Mouse (Mus musculus): ENCODE measurements around the gene Ankrd11. TPM values are rescaled to one million over a fixed set of nuclear protein-coding genes. Genes with fewer than 3 reads are reported as not detected.
A peak's percentile ranks its signal among the peaks of the same experiment; 100 is the strongest.

Gene Ankrd11
- total and polyA plus RNA-seq, 3 experiments, result 49.2 to 235 (median 87.7) TPM

GRCm38 (mm10) chr8:122836696-122837095 lies 205.4 kb downstream of the Ankrd11 start:
- 0 out of 4 replicates have a peak, but pooled peaks cover 0 to 5% of the 10 kb centered on the region in 2 experiments for H3K4me1 ChIP-seq (ENCODE audit: control insufficient read depth in 1 of 2, insufficient read depth in 2 of 2, low read length in 2 of 2)
- H3K9ac ChIP-seq (ENCODE audit: control insufficient read depth, low read depth, low read length, poor library complexity, severe bottlenecking), result no peak overlapping the region
- no peaks in the 10 kb centered on the region for H3K36me3 ChIP-seq (ENCODE audit: control insufficient read depth in 1 of 2, insufficient read depth in 2 of 2, low read length in 2 of 2)
- DNase-seq (ENCODE audit: low read depth, low spot score), result no peak
- no peak for TF ChIP-seq MYB (IDR thresholded peaks at IDR 0.05; ENCODE audit: low read depth, low read length)
- 0 out of 2 replicates have a peak, but pooled peaks have one; percentile 13 for TF ChIP-seq GATA1 (IDR thresholded peaks at IDR 0.05; ENCODE audit: low read depth, low read length)
- H3K27ac ChIP-seq (ENCODE audit: control insufficient read depth, low read depth, low read length), result no peak overlapping the region
- H3K4me3 ChIP-seq (ENCODE audit: control insufficient read depth in 1 of 2, insufficient read depth in 1 of 2, low read depth in 2 of 2, low read length in 2 of 2), result no peak overlapping the region
- H3K27me3 ChIP-seq (ENCODE audit: control insufficient read depth in 1 of 2, insufficient read depth in 2 of 2, low read length in 2 of 2), result no peaks in the 10 kb centered on the region
- H3K9me3 ChIP-seq (replicated peaks; ENCODE audit: insufficient read depth, low read length), result no peaks in the 10 kb centered on the region
- H3K79me2 ChIP-seq (ENCODE audit: control insufficient read depth, insufficient read depth, low read length, poor library complexity), result no peaks in the 10 kb centered on the region

- no peaks in the 10 kb centered on the region for H3K36me3 ChIP-seq (ENCODE audit: control insufficient read depth in 1 of 2, insufficient read depth in 2 of 2, low read length in 2 of 2)
- H3K9ac ChIP-seq (ENCODE audit: control insufficient read depth, low read depth, low read length, poor library complexity, severe bottlenecking), result no peak overlapping the region
- no peaks in the 10 kb centered on the region for H3K9me3 ChIP-seq (replicated peaks; ENCODE audit: insufficient read depth, low read length)
- no peaks in the 10 kb centered on the region for H3K79me2 ChIP-seq (ENCODE audit: control insufficient read depth, insufficient read depth, low read length, poor library complexity)
- DNase-seq (ENCODE audit: low read depth, low spot score), result no peak
- no peak overlapping the region for H3K27ac ChIP-seq (ENCODE audit: control insufficient read depth, low read depth, low read length)
- H3K27me3 ChIP-seq (ENCODE audit: control insufficient read depth in 1 of 2, insufficient read depth in 2 of 2, low read length in 2 of 2), result no peaks in the 10 kb centered on the region
- H3K4me3 ChIP-seq (ENCODE audit: control insufficient read depth in 1 of 2, insufficient read depth in 1 of 2, low read depth in 2 of 2, low read length in 2 of 2), result no peak overlapping the region
- H3K4me1 ChIP-seq (ENCODE audit: control insufficient read depth in 1 of 2, insufficient read depth in 2 of 2, low read length in 2 of 2), result 0 out of 4 replicates have a peak, but pooled peaks cover 0 to 5% of the 10 kb centered on the region in 2 experiments
- TF ChIP-seq RAD21 (IDR thresholded peaks at IDR 0.05; ENCODE audit: low read depth, low read length) (no peak), HCFC1 (IDR thresholded peaks at IDR 0.05; ENCODE audit: low read depth, low read length) (no peak), ELF1 (IDR thresholded peaks at IDR 0.05; ENCODE audit: low read depth, low read length) (no peak), MXI1 (IDR thresholded peaks at IDR 0.05; ENCODE audit: low read depth, low read length) (no peak), ZC3H11A (IDR thresholded peaks at IDR 0.05; ENCODE audit: low read depth, low read length) (no peak), CHD2 (IDR thresholded peaks at IDR 0.05; ENCODE audit: low read length) (no peak)
Measured at GRCm38 (mm10) chr8:122836199-122836598, 205.9 kb downstream of the Ankrd11 start.

- Histone ChIP-seq H3K27ac (ENCODE audit: control insufficient read depth, low read depth, low read length) (no peak overlapping the region), H3K79me2 (ENCODE audit: control insufficient read depth, insufficient read depth, low read length, poor library complexity) (no peaks in the 10 kb centered on the region), H3K9me3 (replicated peaks; ENCODE audit: insufficient read depth, low read length) (no peaks in the 10 kb centered on the region), H3K4me1 (ENCODE audit: control insufficient read depth in 1 of 2, insufficient read depth in 2 of 2, low read length in 2 of 2) (0 out of 4 replicates have a peak, but pooled peaks cover 0 to 2% of the 10 kb centered on the region in 2 experiments), H3K36me3 (ENCODE audit: control insufficient read depth in 1 of 2, insufficient read depth in 2 of 2, low read length in 2 of 2) (no peaks in the 10 kb centered on the region), H3K9ac (ENCODE audit: control insufficient read depth, low read depth, low read length, poor library complexity, severe bottlenecking) (no peak overlapping the region), H3K27me3 (ENCODE audit: control insufficient read depth in 1 of 2, insufficient read depth in 2 of 2, low read length in 2 of 2) (no peaks in the 10 kb centered on the region), H3K4me3 (ENCODE audit: control insufficient read depth in 1 of 2, insufficient read depth in 1 of 2, low read depth in 2 of 2, low read length in 2 of 2) (no peak overlapping the region)
- TF ChIP-seq SMC3 (IDR thresholded peaks at IDR 0.05; ENCODE audit: low read depth, low read length), result peak; percentile 99
- peak; percentile 76 for TF ChIP-seq SIN3A (IDR thresholded peaks at IDR 0.05; ENCODE audit: low read length)
- peak; percentile 79 for TF ChIP-seq MAZ (IDR thresholded peaks at IDR 0.05; ENCODE audit: low read depth, low read length)
- TF ChIP-seq MYC (IDR thresholded peaks at IDR 0.05; ENCODE audit: low read depth, low read length), result peak; percentile 90
- peak; percentile 42; the same call in 1 of the 2 replicates for TF ChIP-seq ELF1 (IDR thresholded peaks at IDR 0.05; ENCODE audit: low read depth, low read length)
- TF ChIP-seq HCFC1 (IDR thresholded peaks at IDR 0.05; ENCODE audit: low read depth, low read length), result peak; percentile 41; the same call in 1 of the 2 replicates
- no peak for TF ChIP-seq CHD1 (IDR thresholded peaks at IDR 0.05; ENCODE audit: low read depth, low read length)
- TF ChIP-seq CTCF (IDR thresholded peaks at IDR 0.05 in 2 of 3, conservative IDR thresholded peaks at IDR 0.05 in 1 of 3; ENCODE audit: control insufficient read depth in 1 of 3, insufficient read depth in 1 of 3, low read depth in 2 of 3, low read length in 3 of 3, poor library complexity in 1 of 3, severe bottlenecking in 1 of 3), result peak; percentile 92 to 98 (median 97)
- TF ChIP-seq MAX (IDR thresholded peaks at IDR 0.05; ENCODE audit: low read length), result peak; percentile 41; the same call in 1 of the 2 replicates
- peak; percentile 70 for TF ChIP-seq USF1 (IDR thresholded peaks at IDR 0.05; ENCODE audit: low read depth, low read length)
- TF ChIP-seq ZC3H11A (IDR thresholded peaks at IDR 0.05; ENCODE audit: low read depth, low read length), result peak; percentile 97
- peak; percentile 20; the same call in 1 of the 2 replicates for TF ChIP-seq GATA1 (IDR thresholded peaks at IDR 0.05; ENCODE audit: low read depth, low read length)
- peak; percentile 89 for TF ChIP-seq TBP (IDR thresholded peaks at IDR 0.05; ENCODE audit: low read depth, low read length)
- TF ChIP-seq MYB (IDR thresholded peaks at IDR 0.05; ENCODE audit: low read depth, low read length), result no peak
- no peak for TF ChIP-seq TAL1 (IDR thresholded peaks at IDR 0.05; ENCODE audit: low read length)
- no peak for TF ChIP-seq MEF2A (IDR thresholded peaks at IDR 0.05; ENCODE audit: extremely low read depth, insufficient replicate concordance, low read depth, low read length, poor library complexity, severe bottlenecking)
- 0 out of 2 replicates have a peak, but pooled peaks have one; percentile 46 for TF ChIP-seq BHLHE40 (IDR thresholded peaks at IDR 0.05; ENCODE audit: borderline replicate concordance, low read depth, low read length)
- TF ChIP-seq MAFK (IDR thresholded peaks at IDR 0.05; ENCODE audit: borderline replicate concordance, low read depth, low read length), result no peak
- peak; percentile 58; the same call in 1 of the 2 replicates for TF ChIP-seq MXI1 (IDR thresholded peaks at IDR 0.05; ENCODE audit: low read depth, low read length)
- TF ChIP-seq RAD21 (IDR thresholded peaks at IDR 0.05; ENCODE audit: low read depth, low read length), result peak; percentile 97
- TF ChIP-seq ZNF384 (IDR thresholded peaks at IDR 0.05; ENCODE audit: low read depth, low read length), result peak; percentile 55
- DNase-seq (ENCODE audit: low read depth, low spot score), result peak; percentile 94
Measured at GRCm38 (mm10) chr8:122834971-122835370, 207.1 kb downstream of the Ankrd11 start.
